Mouse (Mus musculus): ENCODE measurements around the gene Asic2.

GRCm38 (mm10) chr11:80995621-80996020 lies 972.6 kb downstream of the Asic2 start:
- TF ChIP-seq CTCF (IDR thresholded peaks at IDR 0.05; ENCODE audit: low read depth) (no peak), EP300 (IDR thresholded peaks at IDR 0.05; ENCODE audit: low read depth) (no peak)
